Mouse (Mus musculus): Measurements from ENCODE around the gene Omt2b. TPM values are rescaled to one million over a fixed set of nuclear protein-coding genes. Genes with fewer than 3 reads are reported as not detected.

Gene Omt2b
- polyA plus RNA-seq, 1 experiment from 2014 or later: not detected

Other genes starting within 250 kb of the Omt2b start
- gene Fbxo9, start 218.5 kb upstream of the Omt2b start, polyA plus RNA-seq (2014; fragmentation: Nextera tagmentation; extraction: Ambion mirVana): 37.0 and 38.0 TPM in 2 replicates
- gene Ick, start 218.4 kb upstream of the Omt2b start, polyA plus RNA-seq (2014; fragmentation: Nextera tagmentation; extraction: Ambion mirVana): 16.1 and 16.8 TPM in 2 replicates
- gene Gsta4, start 144.8 kb upstream of the Omt2b start, polyA plus RNA-seq (2014; fragmentation: Nextera tagmentation; extraction: Ambion mirVana): 87.5 and 88.7 TPM in 2 replicates
- not detected in 2 replicates for gene Gsta1, start 96.9 kb upstream of the Omt2b start, polyA plus RNA-seq (2014; fragmentation: Nextera tagmentation; extraction: Ambion mirVana)
- gene Gm3776, start 70.5 kb upstream of the Omt2b start, polyA plus RNA-seq (2014; fragmentation: Nextera tagmentation; extraction: Ambion mirVana): not detected in 2 replicates
- not detected in 2 replicates for gene Gm10639, start 37.7 kb upstream of the Omt2b start, polyA plus RNA-seq (2014; fragmentation: Nextera tagmentation; extraction: Ambion mirVana)
- not detected in 2 replicates for gene Omt2a, start 12.8 kb upstream of the Omt2b start, polyA plus RNA-seq (2014; fragmentation: Nextera tagmentation; extraction: Ambion mirVana)
- gene Gsta2, start 28.2 kb downstream of the Omt2b start, polyA plus RNA-seq (2014; fragmentation: Nextera tagmentation; extraction: Ambion mirVana): not detected in 2 replicates
- gene Dppa5a, start 40.6 kb downstream of the Omt2b start, polyA plus RNA-seq (2014; fragmentation: Nextera tagmentation; extraction: Ambion mirVana): not detected in 2 replicates
- 0.77 and 0.99 TPM in 2 replicates for gene Ooep, start 51.1 kb downstream of the Omt2b start, polyA plus RNA-seq (2014; fragmentation: Nextera tagmentation; extraction: Ambion mirVana)
- 0.32 TPM in 1 of 2 replicates, not detected in the other for gene Ddx43, start 68.2 kb downstream of the Omt2b start, polyA plus RNA-seq (2014; fragmentation: Nextera tagmentation; extraction: Ambion mirVana)
- 0.44 and 0.72 TPM in 2 replicates for gene Cgas, start 115.6 kb downstream of the Omt2b start, polyA plus RNA-seq (2014; fragmentation: Nextera tagmentation; extraction: Ambion mirVana)
- 27.6 and 28.2 TPM in 2 replicates for gene Mto1, start 120.6 kb downstream of the Omt2b start, polyA plus RNA-seq (2014; fragmentation: Nextera tagmentation; extraction: Ambion mirVana)
- gene Gm17324, start 121.2 kb downstream of the Omt2b start, polyA plus RNA-seq (2014; fragmentation: Nextera tagmentation; extraction: Ambion mirVana): 0.46 TPM in 1 of 2 replicates, not detected in the other
- 3,731 and 3,838 TPM in 2 replicates for gene Eef1a1, start 161.6 kb downstream of the Omt2b start, polyA plus RNA-seq (2014; fragmentation: Nextera tagmentation; extraction: Ambion mirVana)